Mouse (Mus musculus) frontal cortex, postnatal 25 days (tissue): ENCODE measurements around the gene Wdr82.
"Not testable (repeated sequence)": the region's sequence is repeated elsewhere in the genome, so short reads cannot be mapped to it uniquely, and the experiment has no call there.

Experiments
- DNase-seq, 2 experiments: peaks; one replicate each; pipeline ENCODE4 v3.0.0; 2022; ENCODE audit warnings: low spot score in 2 of 2

The Wdr82 gene

DNA sequence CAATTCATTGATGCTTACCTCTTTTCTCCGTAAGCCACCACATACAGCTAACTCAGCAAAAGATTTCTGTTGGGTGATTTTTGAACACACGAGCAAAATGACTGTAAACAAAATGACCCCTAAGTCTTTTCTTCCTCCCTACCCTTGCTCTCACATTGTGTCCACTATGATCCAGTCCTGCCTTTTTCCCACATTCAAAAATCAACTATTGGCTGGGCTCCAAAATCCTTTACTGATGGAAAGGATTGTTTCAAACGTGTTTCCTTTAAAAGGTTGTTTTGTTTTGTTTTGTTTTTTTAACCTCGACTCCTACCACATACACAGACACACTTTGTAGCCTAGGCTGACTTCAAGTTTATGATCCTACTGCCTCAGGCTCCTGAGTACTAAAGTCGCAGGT is 10.3 kb upstream of the Wdr82 start:
- DNase-seq: no peak

DNA sequence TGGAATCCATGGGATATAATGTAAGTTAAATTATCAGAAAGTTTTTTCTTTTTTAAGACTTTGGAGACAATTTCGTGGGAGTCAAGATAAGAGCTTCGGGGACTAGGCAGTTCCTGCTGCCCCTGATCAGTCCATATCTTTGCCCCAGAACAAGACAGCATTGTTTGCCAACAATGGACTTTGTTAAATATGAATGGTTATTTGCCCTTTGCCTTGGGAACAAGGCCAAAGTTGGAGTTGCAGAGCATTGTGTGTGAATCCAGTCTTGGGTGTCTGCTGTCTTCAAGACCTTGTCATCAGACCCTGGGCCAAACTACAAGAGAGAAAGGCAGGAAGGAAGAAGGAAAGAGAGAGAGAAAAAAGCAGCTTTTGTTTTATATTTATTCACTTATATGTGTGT is 4.0 kb upstream of the Wdr82 start:
- DNase-seq: no peak

DNA sequence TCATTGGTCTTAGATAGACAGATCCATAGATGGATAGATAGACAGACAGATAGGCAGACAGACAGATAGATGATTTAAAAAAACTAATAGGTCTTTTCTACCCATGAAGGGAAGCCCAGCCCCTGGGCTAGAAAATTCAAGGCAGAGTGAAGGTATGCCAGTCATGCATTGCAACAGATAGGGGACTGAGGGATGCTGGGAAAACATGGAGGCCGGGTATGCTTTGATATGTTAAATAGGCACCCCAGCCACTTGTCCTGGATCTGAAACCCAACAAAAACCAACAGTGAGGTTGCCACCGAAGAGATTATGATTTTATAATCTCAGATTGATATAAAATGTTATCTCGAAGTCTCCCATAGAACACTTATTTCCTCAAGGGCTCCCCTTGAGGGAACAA is 3.5 kb upstream of the Wdr82 start:
- DNase-seq: no peak

DNA sequence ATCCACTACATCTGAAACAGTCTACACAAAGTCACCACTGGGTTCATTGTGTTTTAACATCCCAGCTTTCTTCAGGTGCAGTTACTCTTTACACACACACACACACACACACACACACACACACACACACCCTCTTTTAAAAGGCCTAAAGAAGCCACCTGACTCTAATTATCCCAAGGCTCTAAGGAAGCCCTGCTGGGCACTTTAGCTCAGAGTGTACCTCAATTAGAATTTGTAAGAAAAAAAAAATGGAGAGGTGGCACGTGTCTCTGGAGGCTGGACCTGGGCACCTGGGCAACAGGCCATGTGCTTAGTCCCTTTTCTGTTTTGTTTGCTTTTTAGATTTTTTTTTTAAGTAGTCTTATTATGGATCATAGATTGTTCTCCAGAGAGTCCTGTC is 3.0 kb upstream of the Wdr82 start:
- DNase-seq: no peak

DNA sequence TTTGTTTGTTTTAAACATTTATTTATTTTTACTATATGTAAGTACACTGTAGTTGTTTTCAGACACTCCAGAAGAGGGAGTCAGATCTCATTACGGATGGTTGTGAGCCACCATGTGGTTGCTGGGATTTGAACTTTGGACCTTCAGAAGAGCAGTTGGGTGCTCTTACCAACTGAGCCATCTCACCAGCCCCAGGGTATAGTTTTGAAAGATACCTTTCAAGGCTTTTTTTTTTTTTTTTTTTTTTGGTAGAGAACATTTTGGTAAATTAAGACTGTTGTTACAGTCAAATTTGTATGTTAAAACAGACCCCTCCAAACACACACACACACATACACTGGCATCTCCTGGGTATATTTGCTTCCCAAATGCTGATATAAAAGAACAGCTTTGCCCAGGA is 1.7 kb upstream of the Wdr82 start:
- DNase-seq: not testable (repeated sequence)

DNA sequence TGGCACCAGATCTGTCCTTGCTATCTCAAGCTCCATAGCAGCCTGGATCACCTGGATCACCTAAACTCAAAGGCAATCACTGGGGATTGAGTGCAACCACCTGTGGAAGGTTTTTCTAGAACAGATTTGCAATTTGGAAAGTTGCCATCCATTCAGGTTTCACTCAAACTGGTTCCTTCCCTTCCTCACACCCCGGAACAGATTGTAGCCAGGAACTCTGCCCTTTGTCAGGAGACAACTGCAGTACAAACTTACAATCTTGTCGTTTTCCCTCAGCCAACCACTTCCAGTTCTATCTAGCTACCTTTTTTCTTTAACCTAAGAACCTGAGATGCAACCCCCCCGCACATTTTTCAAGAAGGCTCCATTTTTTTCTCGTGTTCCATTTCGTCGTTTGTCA is 811 bp upstream of the Wdr82 start:
- no peak for DNase-seq

DNA sequence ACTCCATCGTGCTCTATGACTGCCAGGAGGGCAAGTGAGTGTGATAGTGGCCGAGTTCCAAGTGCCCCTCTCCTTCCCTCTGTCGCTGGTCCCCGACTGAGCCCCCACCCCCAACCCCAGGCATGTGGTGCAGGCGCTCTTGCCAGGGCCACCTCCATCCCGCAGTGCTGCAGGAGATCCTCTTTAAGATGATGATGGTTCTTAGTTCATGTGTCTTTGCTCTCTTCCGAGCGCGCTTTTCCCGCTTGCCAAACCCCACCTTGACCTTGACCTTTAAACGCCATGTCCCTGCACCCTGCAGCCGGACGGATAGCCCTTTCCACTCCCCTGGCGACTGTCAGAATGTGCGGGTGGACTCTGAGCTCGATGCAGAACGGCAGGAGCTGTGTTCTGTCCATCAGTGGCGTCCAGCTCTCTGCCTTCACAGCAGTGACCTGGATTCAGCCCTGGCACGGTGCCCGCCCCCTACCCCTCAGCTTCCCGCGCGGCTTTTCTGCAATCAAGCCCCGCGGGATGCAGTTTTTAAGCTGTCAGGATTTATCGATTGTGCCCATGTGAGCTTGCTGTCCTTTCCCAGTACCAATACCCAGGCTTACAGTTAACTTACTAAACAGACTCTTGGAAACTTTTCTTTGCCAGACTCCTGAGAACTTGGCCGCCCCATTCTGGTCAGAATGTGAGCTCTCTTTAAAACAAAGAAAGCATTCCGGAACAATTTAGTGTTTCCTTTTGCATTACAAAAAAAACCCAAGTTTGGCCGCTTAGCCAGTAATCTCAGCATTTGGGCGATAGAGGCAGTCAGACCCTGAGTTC is 824 bp downstream of the Wdr82 start:
- peak; percentile 37 to 52 for DNase-seq

DNA sequence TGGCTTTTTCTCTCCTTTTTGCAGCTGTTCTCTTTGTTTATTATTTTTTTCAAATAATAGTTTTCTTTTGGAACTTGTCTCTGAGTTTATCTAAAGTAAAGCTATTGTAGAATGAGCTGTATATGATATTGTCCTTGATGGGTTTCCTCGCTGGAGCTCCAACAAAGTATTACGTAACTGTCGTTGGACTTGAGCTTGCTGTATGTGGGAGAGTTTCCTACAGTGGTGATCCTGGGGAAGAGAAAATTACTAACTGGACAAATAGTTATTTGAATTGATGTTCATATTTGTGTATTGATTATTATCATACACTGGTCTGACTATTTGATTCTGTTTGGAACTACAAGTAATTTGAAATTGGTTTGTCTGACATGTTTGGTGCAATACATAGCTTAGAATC is 1.8 kb downstream of the Wdr82 start:
- DNase-seq: no peak

DNA sequence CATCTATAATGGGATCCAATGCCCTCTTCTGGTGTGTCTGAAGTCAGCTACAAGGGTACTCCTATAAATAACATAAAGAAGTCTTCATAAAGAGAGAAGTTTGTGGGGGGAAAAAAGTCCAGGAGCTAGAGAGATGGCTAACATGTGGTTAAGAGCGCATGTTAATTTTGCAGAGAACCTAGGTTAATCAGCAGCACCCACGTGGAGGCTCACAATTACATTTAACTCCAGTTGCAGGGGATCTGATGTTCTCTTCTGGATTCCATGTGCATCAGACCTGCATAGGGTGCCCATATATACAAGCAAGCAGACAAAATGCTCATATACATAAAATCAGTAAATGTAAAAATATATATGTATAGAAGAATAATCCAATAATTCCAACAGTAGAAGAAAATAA is 2.6 kb downstream of the Wdr82 start:
- DNase-seq: no peak

DNA sequence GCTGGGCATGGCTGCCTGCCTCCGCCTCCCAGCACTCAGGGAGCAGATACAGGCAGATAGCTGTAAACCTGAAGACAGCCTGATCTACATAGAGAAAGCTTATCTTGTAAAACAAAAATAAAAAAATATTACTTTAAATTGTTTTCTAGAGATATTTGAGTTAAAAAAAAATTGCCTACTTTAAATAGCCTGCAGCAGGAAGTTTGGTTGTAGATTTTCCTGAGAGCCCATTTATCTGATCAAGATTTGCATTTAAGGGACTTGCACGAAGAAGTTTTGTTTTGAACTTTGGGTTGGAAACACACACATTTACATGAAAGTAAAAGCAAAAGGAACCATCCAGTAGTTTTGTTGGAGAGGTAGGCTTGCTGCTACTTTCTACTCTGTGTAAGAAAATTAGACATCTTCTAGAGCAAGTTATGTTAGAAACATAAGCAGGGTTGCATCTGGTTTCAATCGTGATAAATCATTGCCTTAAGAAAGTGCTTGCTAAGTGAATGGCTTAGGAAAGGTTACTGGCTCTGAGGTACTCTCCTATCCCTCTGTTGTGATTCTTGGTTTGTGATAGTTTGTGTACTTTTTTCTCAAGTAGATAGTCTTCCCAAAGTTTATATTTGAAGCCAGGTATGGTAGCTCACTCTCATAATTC is 4.9 kb downstream of the Wdr82 start:
- DNase-seq: no peak

DNA sequence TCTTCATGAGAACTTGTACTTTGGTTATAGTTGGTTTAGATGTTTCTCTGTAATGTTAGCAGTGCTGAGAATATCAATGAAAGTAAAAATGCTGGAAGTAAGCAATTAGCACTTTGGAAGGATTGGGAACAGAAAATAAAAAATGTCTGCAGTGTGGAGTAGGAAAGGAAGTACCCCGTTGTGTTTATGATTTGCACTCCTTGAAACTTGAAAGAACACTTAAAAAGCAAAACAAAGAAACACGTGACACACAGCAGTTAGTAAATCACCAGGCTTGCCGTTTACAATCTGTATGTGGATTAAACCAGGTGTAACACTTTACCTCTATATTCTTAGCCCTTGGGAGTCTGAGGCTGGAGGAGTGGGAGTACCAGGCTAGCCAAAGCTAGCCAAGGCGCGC is 6.0 kb downstream of the Wdr82 start:
- no peak for DNase-seq

DNA sequence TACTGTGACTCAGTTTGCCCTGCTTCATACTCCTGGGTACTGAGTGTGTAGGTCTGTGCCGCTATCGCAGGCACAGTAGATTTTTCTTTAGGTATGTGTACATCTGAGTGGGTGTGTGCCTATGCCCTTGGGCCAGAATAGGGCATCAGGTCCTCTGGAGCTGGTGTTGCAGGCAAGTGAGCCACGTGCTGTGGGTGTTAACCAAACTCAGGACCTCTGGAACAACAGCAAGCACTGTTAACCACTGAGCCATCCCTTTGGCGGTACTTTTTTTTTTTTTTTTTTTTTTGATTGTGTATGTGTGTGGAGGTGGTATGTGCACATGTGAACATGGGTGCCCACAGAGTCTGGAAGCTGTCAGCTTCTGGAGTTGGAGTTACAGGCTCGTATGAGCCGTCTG is 7.1 kb downstream of the Wdr82 start:
- DNase-seq: no peak

DNA sequence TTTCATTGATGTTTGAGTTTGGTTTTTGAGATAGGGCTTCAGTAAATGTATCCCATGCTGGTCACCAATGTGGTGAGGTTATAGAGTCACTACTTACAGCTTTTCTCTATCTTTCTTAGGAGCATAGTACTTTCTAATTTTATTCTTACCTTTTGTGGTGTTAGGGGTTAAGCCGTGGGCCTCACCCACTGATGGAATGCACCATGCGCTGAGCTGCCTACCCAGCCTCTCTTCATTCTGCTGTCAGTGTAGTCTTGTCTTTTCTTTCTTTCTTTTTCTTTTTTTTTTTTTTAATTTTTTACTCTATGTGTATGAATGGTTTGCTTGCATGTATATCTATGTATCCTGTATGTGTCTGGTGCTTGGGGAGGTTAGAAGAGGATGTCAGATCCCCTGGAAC is 8.7 kb downstream of the Wdr82 start:
- DNase-seq: no peak

DNA sequence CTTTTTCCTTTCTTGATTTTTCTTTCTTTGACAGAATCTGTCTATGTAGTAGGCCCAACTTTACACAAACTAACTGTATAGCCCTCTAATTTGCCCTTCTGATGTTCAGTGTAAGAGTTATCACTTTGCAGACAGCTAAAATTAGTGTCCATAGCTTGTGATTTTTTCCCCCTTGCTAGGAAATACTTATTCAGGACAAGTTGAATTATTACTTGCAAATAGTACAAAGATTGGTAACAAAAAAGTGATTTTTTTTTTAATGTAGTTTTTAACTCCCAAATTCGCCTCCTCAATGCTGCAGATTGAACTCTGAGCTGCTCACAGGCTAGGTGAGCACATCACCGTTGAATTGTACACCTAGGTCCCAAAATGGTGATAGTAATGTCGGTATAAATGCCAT is 9.2 kb downstream of the Wdr82 start:
- no peak for DNase-seq

DNA sequence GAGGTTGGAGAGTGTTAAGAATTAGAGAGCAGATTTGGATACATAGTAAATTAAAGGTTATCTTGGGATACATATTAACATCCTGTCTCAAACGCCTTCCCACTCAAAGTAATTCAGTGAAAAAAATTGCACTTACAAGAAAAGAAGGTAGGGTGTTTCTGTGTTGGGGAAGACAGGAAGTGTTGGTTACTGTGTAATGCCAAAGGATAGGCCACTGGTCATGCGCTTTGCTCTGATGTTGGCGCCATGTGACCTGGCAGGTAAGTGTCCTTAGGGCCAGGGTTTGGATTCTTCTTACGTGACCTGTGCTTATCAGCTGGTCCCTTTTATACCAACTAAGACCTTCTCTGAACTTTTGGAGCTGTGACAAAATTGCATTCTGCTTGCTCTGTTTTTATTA is 11.4 kb downstream of the Wdr82 start:
- DNase-seq: no peak

DNA sequence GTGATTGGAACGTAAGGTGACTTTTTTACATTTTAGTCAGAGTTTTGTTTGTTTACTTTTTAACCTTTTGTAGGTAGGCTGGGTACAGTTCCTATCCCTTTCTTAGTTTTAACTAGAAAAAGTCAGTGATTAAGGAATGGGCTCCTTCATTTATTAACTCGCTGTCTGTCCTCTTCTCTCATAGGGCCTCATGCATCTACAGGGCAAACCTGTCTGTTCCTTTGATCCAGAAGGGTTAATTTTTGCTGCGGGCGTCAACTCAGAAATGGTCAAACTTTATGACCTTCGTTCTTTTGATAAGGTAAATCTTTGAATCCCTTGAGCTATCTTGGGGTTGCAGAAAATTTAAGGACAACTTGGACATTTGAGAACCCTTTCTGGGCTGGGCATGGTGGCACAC is 13.3 kb downstream of the Wdr82 start:
- DNase-seq: no peak

DNA sequence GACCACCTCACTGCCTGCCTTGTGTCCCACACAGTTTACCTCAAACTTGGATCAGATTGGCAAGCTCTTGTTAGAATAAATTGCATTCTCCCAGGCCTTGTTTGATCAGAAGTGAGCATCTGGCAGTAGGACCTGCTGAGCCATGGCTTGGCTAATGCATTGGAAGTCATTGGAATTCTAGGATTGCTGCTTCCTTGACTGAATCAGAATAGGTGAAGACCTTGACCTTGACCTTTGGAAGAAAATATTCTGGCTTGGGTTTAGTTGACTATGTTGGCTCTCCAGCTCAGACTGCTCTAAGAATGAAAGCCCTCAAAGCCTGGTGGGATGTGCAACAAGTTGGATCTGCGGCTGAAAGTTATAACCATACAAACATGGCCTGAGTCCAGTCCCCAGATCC is 20.6 kb downstream of the Wdr82 start:
- DNase-seq: no peak

DNA sequence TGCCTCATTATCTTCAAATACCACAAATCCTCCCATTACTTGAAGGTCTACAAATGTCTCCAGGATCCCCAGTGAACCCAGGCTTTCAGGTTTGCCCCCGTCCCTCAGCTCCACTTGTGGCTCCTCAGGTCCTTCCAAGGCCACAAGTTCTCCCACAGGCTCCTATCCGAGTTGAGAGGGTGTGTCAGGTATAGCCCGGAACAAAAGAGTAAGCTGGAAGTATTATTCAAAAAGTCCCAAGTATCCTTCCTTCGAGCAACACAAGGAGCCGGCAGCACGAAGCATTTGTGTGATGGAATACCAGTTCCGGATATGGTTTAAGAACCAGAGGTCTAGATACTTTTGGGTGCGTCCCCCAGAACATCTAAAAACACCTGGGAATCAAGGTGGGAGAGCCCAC is 21.3 kb downstream of the Wdr82 start:
- DNase-seq: no peak

DNA sequence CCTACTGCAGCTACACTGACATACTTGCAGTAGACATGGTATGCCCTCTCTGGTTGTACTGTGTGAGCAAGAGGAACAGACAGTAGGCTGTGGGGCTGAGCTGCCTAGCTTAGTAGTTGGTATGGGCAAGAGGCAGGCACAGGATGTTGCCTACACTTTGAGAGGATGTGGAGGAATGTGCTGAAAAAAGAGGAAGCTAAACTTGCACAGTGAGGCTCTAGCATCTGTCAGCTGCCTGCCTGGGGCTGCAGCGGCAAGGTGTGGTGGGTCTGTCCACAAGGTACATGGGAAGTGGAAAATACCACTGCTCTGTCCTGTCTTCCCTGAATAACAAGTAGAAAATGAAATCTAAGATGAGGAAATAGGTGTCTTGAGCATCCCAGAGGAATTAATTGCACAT is 22.3 kb downstream of the Wdr82 start:
- DNase-seq: no peak

DNA sequence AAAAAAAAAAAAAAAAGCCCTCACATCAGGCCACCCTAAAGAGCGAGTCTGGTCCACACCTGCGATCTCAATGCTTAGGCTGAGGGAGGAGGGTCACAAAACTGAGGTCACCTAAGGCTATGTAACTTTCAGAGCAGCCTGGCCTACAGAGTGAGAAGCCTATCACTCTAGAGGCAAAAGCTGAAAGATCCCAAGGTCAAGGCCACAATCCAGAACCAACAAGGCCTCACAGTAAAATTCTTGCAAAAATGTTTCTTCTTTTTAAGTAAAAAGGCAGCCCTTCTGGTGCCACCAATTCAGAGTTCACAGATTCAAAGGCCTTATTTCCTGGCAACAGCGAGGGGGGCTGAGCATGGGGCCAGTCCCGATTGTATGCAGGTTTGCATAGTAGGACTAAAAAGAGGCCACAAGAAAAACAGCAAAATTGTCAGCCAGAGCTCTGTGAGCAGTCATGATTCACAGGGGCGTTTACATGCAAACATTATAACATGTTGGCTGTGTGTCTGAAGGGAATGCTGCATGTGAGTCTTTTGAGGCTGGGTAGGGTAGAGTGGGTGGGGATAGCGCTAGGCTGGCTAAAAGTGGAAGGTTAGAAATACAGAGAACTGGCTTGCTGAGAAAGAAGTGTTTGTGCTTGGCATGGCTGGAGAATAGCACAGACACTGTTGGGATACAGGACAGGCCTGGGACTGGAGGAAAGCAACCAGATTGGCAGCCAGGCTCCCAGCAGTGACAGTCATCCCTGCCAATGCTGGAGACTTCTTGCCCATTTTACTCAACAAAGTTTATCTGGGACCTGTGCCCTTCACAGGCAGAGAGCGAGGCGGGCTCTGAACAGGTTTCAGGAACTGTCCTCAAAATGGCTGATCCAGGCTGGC is 23.4 kb downstream of the Wdr82 start:
- no peak for DNase-seq

DNA sequence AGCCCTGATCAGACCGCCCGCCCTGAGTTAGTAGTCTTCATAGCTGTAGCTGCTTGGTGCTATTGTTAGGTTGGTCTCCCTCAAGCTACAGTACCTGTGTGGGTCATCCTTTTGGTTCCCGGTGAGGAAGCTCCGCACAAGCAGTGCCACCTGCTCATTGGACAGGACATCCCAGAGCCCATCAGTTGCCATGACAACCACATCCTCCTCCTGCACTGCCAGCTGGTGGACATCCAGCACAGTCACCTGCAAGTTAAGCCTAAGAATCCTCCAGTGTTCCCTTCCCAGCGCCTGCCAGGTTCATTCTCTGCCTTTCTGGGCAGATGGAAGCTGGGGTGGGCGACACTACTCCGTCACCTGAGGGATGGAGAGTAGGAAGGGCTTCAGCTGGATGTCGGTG is 25.0 kb downstream of the Wdr82 start:
- DNase-seq: no peak

DNA sequence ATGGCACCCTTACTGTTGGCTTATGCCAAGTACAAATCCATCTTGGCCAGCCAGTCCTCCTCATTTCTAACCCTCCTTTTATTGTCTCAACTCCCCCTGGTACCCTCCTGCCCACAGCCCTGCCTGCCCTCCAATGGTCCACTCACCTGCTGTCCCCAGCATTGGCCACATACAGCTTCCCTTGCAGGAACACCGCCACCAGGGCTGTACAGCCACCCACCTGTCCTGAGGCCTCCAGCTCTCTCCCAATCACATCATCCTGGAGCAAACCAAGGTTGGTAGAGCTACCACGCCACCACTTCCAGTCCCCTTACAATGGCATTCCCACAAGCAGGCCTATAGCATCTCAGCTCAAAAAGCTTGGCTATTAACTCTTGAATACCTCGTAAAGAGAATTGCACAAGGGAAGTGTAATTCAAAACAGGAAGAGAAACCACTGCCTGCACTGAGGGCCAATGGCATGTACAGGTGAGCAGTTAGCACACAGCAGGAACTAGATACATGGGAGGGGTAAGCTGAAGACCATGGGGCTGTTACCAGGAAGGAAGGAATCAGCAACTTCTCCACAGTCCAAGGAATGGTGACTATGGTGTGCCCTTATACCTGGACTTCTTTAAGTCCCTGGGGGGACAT is 26.5 kb downstream of the Wdr82 start:
- no peak for DNase-seq
